Mouse (Mus musculus) CH12.LX (cell line): ENCODE data around the gene Tsks. TPM values are rescaled to one million over a fixed set of nuclear protein-coding genes. Genes with fewer than 3 reads are reported as not detected.
A peak's percentile ranks its signal among the peaks of the same experiment; 100 is the strongest.

Experiments
- DNase-seq: peaks from one replicate; pipeline ENCODE4 v3.0.0-alpha.2; 2013; ENCODE audit errors: extremely low read depth
- H3K27ac ChIP-seq: 2 replicates; pipeline ENCODE4 v1.5.1; 2012; ENCODE audit warnings: low read depth, mild to moderate bottlenecking, control low read depth, moderate library complexity; ENCODE audit not compliant: insufficient read depth
- H3K27me3 ChIP-seq: replicated peaks from 2 replicates; pipeline ENCODE3; 2012; ENCODE audit warnings: inconsistent platforms
- H3K36me3 ChIP-seq, 2 experiments: replicated peaks in 1 of 2; 2 replicates each; pipeline versions ENCODE3 to v1.6.1; 2012; ENCODE audit warnings: inconsistent platforms in 1 of 2, low read length in 1 of 2, mild to moderate bottlenecking in 1 of 2, mixed read lengths in 1 of 2, moderate library complexity in 1 of 2; ENCODE audit not compliant: control insufficient read depth in 1 of 2, insufficient read depth in 1 of 2
- H3K4me1 ChIP-seq, 2 experiments: 2 replicates each; pipeline ENCODE4 v1.6.1; 2012; ENCODE audit warnings: inconsistent platforms in 1 of 2, moderate library complexity in 1 of 2; ENCODE audit not compliant: insufficient read depth in 2 of 2, control insufficient read depth in 1 of 2
- H3K4me2 ChIP-seq: 2 replicates; pipeline ENCODE4 v1.6.1; 2012; ENCODE audit warnings: low read depth, mild to moderate bottlenecking, control low read depth; ENCODE audit not compliant: poor library complexity, insufficient read depth, severe bottlenecking
- H3K4me3 ChIP-seq, 3 experiments: fragments of 150-350 bp in 1 of 3; sonication (generic) in 1 of 3; replicated peaks in 1 of 3; 2 replicates each; pipeline versions ENCODE3 to v1.5.1; 2011 to 2012; ENCODE audit warnings: low read depth in 2 of 3, low read length in 2 of 3, mild to moderate bottlenecking in 2 of 3, moderate library complexity in 2 of 3, control low read depth in 1 of 3, improper control_type of control experiment in 1 of 3, inconsistent platforms in 1 of 3, mixed read lengths in 1 of 3; ENCODE audit not compliant: poor library complexity in 1 of 3
- H3K79me2 ChIP-seq: replicated peaks from 2 replicates; pipeline ENCODE4 v1.6.1; 2012; ENCODE audit warnings: mild to moderate bottlenecking, moderate library complexity; ENCODE audit not compliant: control insufficient read depth, poor library complexity, insufficient read depth, severe bottlenecking; ENCODE audit errors: extremely low read depth
- H3K9ac ChIP-seq: 2 replicates; pipeline ENCODE4 v1.6.1; 2012; ENCODE audit warnings: low read depth, mild to moderate bottlenecking, control low read depth, moderate library complexity; ENCODE audit not compliant: insufficient read depth
- H3K9me3 ChIP-seq: replicated peaks from 2 replicates; pipeline ENCODE3; 2012; ENCODE audit warnings: low read length, inconsistent platforms, mixed read lengths
- BHLHE40 ChIP-seq: IDR thresholded peaks from 2 replicates; pipeline ENCODE4 v1.6.1; 2011; ENCODE audit warnings: mild to moderate bottlenecking, low read depth, low read length, improper control_type of control experiment
- CHD1 ChIP-seq: IDR thresholded peaks from 2 replicates; pipeline ENCODE4 v1.6.1; 2012; ENCODE audit warnings: low read depth, low read length, improper control_type of control experiment, inconsistent platforms
- CHD2 ChIP-seq: IDR thresholded peaks from 2 replicates; pipeline ENCODE4 v1.6.1; 2011; ENCODE audit warnings: low read length, improper control_type of control experiment
- CTCF ChIP-seq, 2 experiments: IDR thresholded peaks in 1 of 2; conservative IDR thresholded peaks in 1 of 2; 2 replicates each; pipeline ENCODE4 v1.5.1; 2011 to 2012; ENCODE audit warnings: low read depth in 2 of 2, low read length in 2 of 2, improper control_type of control experiment in 1 of 2, inconsistent platforms in 1 of 2, mild to moderate bottlenecking in 1 of 2, moderate library complexity in 1 of 2
- ELF1 ChIP-seq: IDR thresholded peaks from 2 replicates; pipeline ENCODE4 v1.6.1; 2014; ENCODE audit warnings: low read depth, mild to moderate bottlenecking, inconsistent platforms, low read length, improper control_type of control experiment
- ETS1 ChIP-seq: conservative IDR thresholded peaks from 2 replicates; pipeline ENCODE4 v1.6.1; 2012; ENCODE audit warnings: low read depth, mild to moderate bottlenecking, inconsistent platforms, low read length, improper control_type of control experiment, moderate library complexity
- IRF4 ChIP-seq: IDR thresholded peaks from 2 replicates; pipeline ENCODE4 v1.6.1; 2014; ENCODE audit warnings: low read depth, mild to moderate bottlenecking, inconsistent platforms, low read length, improper control_type of control experiment
- MAZ ChIP-seq: IDR thresholded peaks from 2 replicates; pipeline ENCODE4 v1.6.1; 2012; ENCODE audit warnings: low read depth, mild to moderate bottlenecking, inconsistent platforms, low read length, improper control_type of control experiment, moderate library complexity
- MEF2A ChIP-seq: IDR thresholded peaks from 2 replicates; pipeline ENCODE4 v1.6.1; 2014; ENCODE audit warnings: low read depth, mild to moderate bottlenecking, inconsistent platforms, low read length, improper control_type of control experiment, borderline replicate concordance
- MXI1 ChIP-seq: IDR thresholded peaks from 2 replicates; pipeline ENCODE4 v1.6.1; 2011; ENCODE audit warnings: mild to moderate bottlenecking, low read depth, low read length, improper control_type of control experiment
- MYC ChIP-seq: IDR thresholded peaks from 2 replicates; pipeline ENCODE4 v1.6.1; 2011; ENCODE audit warnings: low read depth, mild to moderate bottlenecking, improper control_type of control experiment, low read length
- PAX5 ChIP-seq: IDR thresholded peaks from 2 replicates; pipeline ENCODE4 v1.6.1; 2012; ENCODE audit warnings: low read length, inconsistent platforms, mixed read lengths
- POLR2A ChIP-seq: IDR thresholded peaks from 2 replicates; pipeline ENCODE4 v1.6.1; 2011; ENCODE audit warnings: low read depth, mild to moderate bottlenecking, improper control_type of control experiment, low read length
- POLR2AphosphoS2 ChIP-seq: IDR thresholded peaks from 2 replicates; pipeline ENCODE4 v1.6.1; 2011; ENCODE audit warnings: low read depth, low read length, improper control_type of control experiment
- TBP ChIP-seq: conservative IDR thresholded peaks from 2 replicates; pipeline ENCODE4 v1.6.1; 2011; ENCODE audit warnings: low read depth, low read length, improper control_type of control experiment
- TCF12 ChIP-seq: IDR thresholded peaks from 2 replicates; pipeline ENCODE4 v1.6.1; 2014; ENCODE audit warnings: low read depth, mild to moderate bottlenecking, inconsistent platforms, low read length, improper control_type of control experiment
- dilution Hi-C: fragments of 300-500 bp; cut with MboI; formaldehyde crosslinking; loops from 2 replicates; pipeline ENCODE4 v1.14.3; 2020; ENCODE audit warnings: low sequenced_read_pairs; ENCODE audit not compliant: extremely low pct_unique_long_range_greater_than_20kb, extremely low pct_ligation_motif_present
- in situ Hi-C: fragments of 300-500 bp; cut with MboI; formaldehyde crosslinking; loops from 3 replicates; pipeline ENCODE4 v1.14.3; 2019; ENCODE audit warnings: low sequenced_read_pairs, low pct_ligation_motif_present, low pct_unique_long_range_greater_than_20kb, mixed read lengths
- polyA plus RNA-seq: library from polyadenylated mRNA; unstranded; fragments of >175 nt; gene quantifications from 2 replicates; pipeline ENCODE4 v1.2.1, GENCODE M21; 2012; ENCODE audit warnings: low read depth; ENCODE audit not compliant: insufficient read length
- total RNA-seq, 2 experiments: library from RNA; depleted of rRNA; stranded (reverse); fragments of 300-350 nt in 1 of 2; fragments of >200 nt in 1 of 2; gene quantifications; 2 replicates each; pipeline ENCODE4 v1.2.3; 2012 to 2014

Tsks gene
- total and polyA plus RNA-seq, 3 experiments, result not detected

DNA sequence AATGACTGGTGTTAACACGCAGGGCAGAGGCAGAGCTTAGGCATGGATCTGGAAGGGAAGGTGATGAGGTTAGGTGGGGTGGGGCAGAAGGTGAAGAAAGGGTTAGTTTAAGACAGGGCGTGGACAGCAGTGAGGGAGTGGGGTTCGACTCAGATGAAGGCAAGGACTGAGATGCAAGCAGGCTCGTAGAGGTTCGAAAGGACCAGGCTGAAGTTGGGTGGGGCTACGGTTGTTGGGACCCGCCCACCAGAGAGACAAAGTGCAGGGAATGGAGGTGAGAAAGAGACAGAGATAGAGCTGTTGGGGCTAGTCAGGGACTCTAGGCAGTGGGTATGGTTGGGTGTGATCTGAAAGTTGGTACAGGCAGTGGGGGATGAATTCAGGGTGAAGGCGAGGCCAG is 19.3 kb downstream of the Tsks start:
- Histone ChIP-seq H3K9me3 (no peaks in the 10 kb centered on the region), H3K4me2 (no peak overlapping the region), H3K27me3 (no peaks in the 10 kb centered on the region), H3K27ac (no peak overlapping the region), H3K79me2 (no peaks in the 10 kb centered on the region), H3K4me1 (peaks cover 11 to 26% of the 10 kb centered on the region in 2 experiments), H3K36me3 (peaks cover 0 to 78% of the 10 kb centered on the region in 2 experiments), H3K9ac (no peak overlapping the region), H3K4me3 (no peak overlapping the region)
- dilution Hi-C loops (no loop called here), in situ Hi-C loops (no loop called here)
- no peak for TF ChIP-seq MXI1
- no peak for TF ChIP-seq POLR2A
- TF ChIP-seq ETS1, result no peak
- TF ChIP-seq IRF4, result no peak
- TF ChIP-seq POLR2AphosphoS2, result no peak
- no peak for TF ChIP-seq ELF1
- TF ChIP-seq MYC, result no peak
- TF ChIP-seq PAX5, result no peak
- no peak for TF ChIP-seq MAZ
- TF ChIP-seq MEF2A, result no peak
- TF ChIP-seq BHLHE40, result no peak
- TF ChIP-seq CHD2, result no peak
- no peak for TF ChIP-seq CTCF (conservative IDR thresholded peaks at IDR 0.05 in 1 of 2, IDR thresholded peaks at IDR 0.05 in 1 of 2; ENCODE audit: low read depth in 2 of 2, low read length in 2 of 2)
- no peak for DNase-seq

DNA sequence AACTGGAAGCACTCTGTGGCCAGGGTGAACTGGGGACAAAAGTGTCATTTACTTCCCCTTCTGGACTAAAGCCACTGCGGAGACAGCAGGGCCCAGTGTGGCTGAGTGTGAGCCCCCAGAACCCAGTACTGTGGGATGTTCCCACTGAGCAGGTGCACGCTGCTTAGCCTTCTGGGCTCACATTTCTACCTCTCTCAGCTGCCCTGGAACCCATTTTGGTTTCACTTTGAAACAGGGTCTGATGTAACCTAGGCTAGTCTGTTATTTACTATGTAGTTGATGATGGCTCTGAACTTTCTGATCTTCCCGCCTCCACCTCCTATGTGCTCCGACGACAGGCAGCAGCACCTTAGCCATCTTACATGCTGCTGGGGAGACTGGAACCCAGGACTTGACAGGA is 19.8 kb downstream of the Tsks start:
- Histone ChIP-seq H3K27ac (no peak overlapping the region), H3K4me2 (no peak overlapping the region), H3K4me1 (peaks cover 11 to 26% of the 10 kb centered on the region in 2 experiments), H3K4me3 (no peak overlapping the region), H3K9me3 (no peaks in the 10 kb centered on the region), H3K27me3 (no peaks in the 10 kb centered on the region), H3K9ac (no peak overlapping the region), H3K36me3 (peaks cover 0 to 73% of the 10 kb centered on the region in 2 experiments), H3K79me2 (no peaks in the 10 kb centered on the region)
- dilution Hi-C loops, result no loop called here
- no peak for DNase-seq
- peak; percentile 45; the same call in 1 of the 2 replicates for TF ChIP-seq ETS1
- no peak for TF ChIP-seq CHD1
- TF ChIP-seq IRF4, result peak; percentile 55
- TF ChIP-seq BHLHE40, result peak; percentile 89
- peak; percentile 30; the same call in 1 of the 2 replicates for TF ChIP-seq TCF12
- TF ChIP-seq CTCF (conservative IDR thresholded peaks at IDR 0.05 in 1 of 2, IDR thresholded peaks at IDR 0.05 in 1 of 2; ENCODE audit: low read depth in 2 of 2, low read length in 2 of 2), result no peak
- no peak for TF ChIP-seq TBP
- in situ Hi-C loops, result no loop called here
